Mouse (Mus musculus) mature B cell (primary cell): Measurements from ENCODE around the gene Nup43.
"Not testable (repeated sequence)": the region's sequence is repeated elsewhere in the genome, so short reads cannot be mapped to it uniquely, and the experiment has no call there.

ENCODE experiments used
- in situ Hi-C: fragments of 300-500 bp; cut with MboI; formaldehyde crosslinking; loops from 2 replicates; pipeline ENCODE4 v1.14.3; 2019

Gene Nup43

DNA sequence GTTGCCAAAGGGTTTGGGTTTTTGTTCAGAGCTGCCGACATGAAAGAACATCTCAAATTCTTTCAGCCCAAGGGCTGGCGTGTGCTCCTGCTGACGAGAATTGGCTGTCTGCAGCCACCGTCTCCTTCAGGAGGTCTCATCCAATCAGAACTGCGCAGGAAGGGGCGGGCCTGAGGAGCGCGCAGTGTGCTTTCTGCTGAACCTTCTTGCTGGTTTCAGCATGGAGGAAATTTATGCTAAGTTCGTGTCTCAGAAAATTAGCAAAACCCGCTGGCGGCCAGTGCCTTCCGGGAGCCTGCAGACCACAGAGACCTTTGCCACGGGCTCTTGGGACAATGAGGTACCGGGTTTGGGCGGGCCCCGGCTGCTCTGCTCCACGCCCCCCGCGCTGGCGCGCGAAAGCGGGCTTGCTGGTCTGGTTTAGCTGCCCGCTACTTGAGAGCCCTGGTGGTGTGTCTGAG, at the start of gene Nup43:
Gene Nup43 (plus strand): TSS at position 162 of the 461 bp plus-strand sequence.
- in situ Hi-C loops, result no loop called here

DNA sequence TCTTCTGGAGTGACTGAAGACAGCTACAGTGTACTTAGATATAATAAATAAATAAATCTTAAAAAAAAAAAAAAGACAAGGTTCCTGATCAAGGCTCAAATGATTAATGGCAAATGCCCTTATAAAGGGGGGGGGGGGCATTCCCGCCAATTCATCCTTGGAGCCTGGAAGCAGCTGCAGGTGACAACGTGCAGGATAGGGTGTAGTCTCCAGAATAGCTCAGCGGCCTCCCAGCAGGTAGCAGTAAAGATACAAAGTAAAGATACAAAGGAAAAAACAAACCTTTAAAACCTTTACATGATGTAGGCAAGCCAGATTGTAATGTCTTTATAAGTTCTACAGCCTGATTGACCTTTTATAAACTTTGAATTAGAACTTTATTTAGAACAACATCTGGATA, 49.7 kb upstream of the Nup43 start:
- in situ Hi-C loops, result not testable (repeated sequence)

DNA sequence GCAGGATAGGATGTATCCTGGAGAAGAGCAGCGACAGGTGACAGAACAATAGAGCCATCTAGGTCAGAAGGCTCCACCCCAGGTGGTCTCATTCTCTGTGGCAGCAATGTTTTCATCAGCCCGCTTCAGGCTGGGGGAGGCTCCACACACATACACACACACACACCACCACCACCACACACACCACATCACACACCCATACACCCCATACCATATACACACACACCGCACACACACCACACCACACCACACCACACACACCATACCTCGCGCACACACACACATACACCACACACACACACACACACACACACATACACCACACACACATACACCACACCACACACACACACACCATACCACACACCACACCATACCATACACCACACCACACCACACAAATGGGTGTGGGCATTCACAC, 47.5 kb upstream of the Nup43 start:
- in situ Hi-C loops, result no loop called here

DNA sequence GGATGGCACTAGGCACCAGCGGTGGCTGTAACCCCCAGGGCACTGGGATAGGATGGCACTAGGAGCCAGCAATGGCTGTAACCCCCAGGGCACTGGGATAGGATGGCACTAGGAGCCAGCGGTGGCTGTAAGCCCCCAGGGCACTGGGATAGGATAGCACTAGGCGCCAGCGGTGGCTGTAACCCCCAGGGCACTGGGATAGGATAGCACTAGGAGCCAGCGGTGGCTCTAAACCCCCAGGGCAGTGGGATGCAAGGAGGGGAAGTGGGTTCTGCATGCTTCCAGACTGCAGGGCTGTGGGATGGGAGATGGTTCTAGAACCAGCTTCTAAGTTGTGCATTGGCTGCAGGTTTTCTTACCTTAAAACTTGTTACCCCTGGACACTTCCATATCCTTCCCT, 46.6 kb upstream of the Nup43 start:
- in situ Hi-C loops, result no loop called here

DNA sequence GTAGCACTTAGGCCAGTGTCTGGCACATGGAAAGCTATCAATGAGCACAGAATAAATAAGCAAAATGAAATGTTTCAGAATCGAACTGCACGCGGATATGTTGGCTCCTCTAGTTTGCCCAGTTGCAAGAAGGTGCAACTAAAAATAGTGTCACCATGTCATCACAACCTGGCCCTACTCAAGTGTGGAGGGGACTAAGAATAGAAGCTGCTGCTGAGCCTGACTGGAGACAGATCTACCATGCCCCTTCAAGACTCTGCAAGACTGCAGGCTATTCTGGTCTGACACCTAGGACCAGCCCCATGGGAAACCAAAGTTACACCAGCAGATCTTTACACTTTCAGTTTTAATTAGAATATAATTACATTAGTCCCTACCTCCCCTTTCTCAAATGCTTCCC, 44.9 kb upstream of the Nup43 start:
- in situ Hi-C loops, result no loop called here

DNA sequence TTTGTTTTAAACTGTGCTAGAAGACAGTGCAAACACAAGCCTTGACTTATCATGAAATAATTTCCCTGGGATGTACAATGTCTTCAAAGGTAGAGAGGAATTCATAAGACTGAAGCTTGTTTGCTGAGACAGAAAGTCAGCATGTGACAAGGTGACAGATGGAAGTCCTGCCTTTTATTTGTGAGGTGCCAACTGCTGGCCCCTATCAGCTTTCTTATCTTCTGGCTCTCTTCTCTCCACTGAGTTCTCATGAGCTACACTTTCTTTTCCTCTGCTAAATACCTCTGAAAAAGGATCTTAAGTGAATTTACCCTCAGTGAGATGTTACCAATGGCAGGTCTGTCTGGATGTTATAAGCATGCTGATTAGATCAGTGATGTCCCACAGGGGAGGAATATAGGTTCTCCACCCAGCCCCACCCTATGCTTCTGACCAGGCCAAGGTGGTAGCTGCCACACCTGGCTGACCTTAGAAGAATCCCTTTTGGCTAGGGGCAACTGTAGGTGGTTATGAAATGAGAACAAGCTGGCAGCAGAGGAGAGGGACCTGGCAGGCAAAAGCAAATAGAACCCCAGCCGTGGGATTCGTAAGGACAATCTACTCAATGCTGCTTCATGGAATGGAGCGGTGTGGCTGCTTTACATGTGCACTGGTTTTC, 43.3 kb upstream of the Nup43 start:
- in situ Hi-C loops, result no loop called here

DNA sequence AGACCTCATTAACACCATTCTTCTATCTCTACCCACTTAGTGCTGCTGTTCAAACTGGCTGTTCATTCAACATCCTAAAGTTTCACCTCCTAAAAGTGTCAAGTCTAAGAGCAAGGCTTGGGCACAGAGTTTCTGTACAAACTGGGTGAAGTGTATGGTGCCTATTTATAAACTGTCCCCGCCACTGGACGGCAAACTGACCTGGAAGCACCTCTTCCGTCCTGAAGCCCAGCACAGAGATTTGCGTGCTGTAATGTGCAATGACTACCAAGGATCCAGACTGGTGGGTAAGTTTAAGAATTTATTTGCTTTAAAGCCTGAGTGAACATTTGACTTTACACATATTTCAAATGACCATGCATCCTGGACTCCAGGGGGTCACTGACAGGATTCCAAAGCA, 38.2 kb upstream of the Nup43 start:
- in situ Hi-C loops, result no loop called here

DNA sequence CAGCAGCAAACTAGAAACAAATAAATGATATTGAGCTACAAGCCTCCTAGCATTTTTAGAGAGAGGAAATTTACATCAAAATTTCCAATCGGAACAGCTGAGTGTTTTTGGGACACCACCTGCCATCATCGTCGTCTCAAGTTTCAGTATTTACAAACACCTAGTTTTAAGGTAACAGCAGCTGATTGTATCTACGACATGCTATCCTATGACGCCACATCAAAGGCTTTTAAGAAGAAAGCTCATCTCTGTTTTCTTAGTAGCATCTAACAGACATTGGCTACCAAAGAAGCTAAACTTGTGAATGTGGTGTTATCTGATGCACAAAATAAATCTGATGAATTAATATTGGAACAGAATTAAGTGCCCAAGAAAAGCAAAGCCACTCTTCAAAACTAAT, 37.0 kb upstream of the Nup43 start:
- in situ Hi-C loops, result no loop called here

DNA sequence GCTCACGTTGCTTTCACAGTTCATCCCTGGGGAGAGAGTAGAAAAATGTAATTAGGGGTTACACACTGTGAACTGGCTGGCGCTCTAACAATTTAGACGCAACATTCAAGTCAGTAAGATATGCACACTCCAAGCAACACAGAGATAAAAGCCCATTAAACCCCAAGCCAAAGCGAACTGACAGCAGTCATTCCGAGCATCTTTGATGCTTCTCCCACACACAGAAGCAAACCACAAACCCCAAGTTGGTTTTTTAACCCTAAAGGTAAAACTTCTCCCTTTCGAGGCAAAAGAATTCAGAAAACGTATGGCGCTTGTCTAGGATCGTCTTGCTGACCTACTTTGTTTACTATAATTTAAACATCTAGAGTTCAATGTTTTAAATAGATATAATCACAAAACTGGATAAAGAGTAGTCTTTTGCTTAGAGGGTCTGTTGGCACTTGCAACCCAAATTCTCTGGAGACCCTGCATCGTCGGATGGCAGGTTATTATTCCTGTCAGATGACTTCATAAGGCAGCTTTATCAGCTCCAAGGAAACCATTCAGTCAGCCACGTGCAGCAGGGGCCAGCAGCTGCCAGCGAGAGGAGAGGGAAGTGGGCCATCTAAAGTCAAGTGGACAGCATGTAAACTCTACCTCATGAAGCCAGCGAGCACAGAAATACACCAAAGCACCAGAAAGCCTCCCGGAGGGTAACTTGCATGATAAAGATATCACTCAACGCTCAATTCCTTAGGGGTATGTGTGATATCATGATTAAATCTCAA, 36.2 kb upstream of the Nup43 start:
- in situ Hi-C loops, result no loop called here

DNA sequence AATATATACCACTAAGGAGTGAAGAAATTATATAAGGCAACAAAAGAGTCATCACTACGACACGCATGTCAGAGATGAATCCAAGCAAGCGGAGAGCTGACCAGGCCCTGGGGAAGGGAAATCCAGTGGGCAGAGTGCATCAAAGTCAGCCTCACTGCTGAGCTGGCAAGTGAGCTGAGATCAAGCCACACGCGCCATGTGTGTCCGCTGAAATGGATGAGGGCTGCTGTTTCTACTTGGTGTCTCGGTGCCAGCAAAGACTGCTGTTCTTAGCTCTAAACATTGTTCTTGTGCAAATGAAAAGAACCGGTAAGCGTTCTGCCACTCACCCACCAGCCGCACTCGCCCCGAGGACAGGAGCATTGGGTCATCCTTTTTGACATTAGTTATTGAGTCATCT, 26.9 kb upstream of the Nup43 start:
- in situ Hi-C loops, result no loop called here

DNA sequence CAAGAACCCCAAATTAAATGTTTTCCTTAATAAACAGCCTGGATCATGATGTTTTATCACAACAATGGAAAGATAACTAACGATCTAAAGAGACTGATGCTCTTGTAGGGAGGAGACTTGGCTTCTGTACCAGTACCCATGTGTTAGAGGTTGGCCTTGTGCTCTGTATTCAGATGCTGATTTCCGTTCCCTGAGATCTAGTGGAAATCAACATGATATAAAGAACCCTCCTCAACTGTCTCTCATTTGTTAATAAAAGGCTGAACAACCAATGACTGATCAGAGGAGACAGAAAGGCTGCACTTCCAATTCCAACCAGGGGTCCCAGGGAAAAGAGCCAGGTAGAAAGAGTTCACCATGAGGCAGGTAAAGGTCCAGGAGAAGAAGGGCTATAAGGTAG, 21.4 kb upstream of the Nup43 start:
- in situ Hi-C loops, result no loop called here

DNA sequence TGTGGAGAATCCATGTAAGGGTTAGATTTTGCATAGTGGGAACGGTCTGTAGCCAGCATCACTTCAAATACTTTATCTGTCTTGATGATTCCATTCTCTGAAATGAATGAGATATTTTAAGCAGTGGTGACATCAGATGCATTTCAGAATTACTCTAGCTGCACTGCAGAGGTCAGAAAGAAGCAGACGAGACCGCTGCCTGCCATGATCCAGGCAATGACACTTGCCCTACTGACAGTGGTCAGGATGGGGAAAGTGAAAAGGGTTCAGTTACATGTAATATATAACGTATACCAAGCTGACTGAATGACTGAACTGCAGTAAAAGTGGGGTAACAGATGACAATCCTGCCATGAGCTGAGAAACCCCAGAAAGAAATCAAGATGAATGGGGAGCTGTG, 18.2 kb upstream of the Nup43 start:
- in situ Hi-C loops, result no loop called here

DNA sequence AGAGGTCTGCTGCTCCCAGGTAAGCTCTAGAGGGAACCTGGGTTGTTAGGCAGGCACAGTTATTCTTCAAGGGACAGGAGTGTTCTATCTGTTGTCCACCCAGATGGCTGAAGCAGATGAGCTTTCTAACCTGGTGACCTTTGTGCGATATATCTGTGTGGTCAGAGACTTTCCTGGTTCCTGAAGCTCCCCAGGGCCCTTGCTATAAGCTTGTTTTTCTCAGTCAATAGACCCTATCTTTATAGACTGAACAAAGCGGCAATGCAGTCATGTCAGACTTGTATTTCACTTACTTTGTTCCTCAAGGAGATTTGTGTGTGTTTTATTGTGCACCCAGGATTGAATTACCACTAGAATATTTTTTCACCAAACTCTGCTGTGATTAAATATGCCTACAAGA, 16.2 kb upstream of the Nup43 start:
- in situ Hi-C loops, result no loop called here

DNA sequence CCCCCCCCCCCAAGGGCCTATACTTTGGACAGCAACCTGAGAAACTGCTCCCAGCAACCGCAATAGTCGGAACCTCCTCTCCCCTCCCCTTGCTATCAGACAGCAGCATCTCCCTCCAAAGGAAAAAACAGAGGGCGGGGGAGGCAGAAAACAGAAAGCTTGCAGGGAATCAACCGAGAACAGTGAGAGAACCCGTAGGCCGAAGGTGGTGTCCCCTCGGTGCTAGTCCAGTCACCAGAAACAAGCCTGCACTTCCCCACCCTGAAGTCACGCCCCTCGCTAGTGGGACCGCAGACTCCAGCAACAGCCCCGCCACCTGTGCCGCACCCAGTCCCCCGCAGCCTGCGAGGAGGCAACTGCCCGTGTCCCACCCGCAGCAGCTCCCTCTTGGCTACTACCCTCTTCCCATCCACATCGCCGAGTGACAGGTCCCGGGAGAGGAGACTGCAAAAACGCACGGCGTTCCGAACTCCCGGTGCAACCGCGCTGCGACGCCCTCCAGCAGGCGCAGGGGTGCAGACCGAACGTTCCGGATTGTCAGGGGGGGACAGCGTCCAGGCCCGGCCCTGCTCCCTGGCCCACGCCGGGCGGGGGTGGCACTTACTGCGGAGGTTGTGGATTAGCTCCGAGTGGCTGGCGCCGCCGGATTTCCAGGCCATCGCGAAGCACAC, 4.7 kb upstream of the Nup43 start:
- in situ Hi-C loops, result no loop called here

DNA sequence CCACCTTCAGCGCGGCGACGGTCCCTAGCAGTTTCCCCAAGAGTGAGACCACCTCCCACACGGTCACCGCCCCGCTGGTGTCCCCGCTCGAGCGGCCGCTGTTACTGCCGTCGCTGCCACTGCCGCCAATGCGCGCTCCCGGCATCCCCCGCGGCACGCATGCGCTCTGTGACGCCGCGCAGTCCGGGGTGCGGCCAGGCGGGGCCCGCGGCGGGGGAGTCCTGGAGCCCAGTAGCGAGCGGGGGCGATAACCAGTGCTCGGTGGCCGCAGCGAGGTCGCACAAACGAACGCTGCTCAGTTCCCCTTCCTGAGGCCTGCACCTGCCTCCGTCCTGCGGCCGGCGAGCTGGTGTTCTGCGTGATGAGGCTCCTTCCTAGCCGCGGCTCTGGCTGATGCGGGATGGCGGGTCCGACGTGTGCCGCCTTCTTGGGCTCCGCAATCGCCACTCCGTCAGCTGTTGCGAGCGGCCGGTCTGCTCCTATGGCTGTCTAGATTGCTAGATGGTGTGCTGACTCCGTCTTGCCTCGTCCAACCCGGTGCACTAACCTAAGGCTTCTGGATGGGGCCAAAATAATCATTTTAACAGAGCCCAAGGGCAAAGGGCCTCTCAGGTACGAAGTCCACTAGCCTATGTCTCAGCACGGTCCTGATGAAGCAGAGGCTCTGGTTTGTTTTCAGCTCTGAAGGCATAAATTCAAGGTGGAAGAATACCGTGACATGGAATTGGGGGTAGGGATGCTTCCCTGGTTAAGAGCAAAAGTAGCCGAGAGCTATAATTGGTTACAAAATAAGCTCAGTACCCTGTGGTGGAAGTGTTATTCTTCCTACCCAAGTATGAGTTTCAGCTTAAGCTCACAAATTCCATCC, 3.9 kb upstream of the Nup43 start:
- in situ Hi-C loops, result no loop called here

DNA sequence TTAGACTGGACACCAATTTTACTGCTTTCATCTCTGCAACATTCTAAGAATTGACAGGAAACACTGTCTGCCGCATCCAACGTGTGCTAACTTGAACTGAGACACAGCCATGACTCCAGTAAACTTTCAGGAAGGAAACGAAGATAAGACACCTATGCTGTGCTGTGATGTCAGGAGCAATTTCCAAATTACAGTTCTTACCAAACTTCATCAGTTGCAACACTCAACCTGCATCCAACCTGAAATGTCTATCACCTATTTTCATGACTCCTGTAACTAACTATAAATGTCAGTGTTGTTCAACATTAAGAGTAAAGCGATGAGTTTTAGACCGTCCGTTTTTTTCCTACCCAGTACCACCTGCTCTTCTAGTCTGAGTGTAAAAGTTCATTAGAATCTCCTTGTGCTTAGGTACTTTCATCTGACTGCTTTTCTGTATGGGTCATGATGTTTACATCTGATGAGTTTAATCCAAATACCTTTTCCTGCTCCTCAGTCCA, 3.2 kb upstream of the Nup43 start:
- in situ Hi-C loops, result no loop called here

DNA sequence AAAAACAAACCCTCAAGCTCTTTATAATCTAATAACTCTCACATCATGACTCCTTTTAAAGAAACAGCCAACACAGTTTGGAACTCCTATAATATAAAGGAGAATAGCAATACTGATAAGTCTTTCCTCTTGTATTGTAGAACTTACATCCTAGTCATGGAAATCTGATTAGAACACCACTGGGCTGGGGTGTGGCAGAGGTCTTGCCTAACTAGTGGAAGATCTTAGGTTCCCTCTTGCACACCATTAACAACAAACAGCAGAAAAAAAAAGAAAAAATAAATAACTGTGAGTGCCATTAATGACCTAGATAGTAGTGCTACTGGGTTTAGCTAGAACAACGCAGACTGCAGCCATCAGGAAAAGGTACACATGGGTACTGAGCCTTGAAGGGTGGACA, 2.4 kb upstream of the Nup43 start:
- in situ Hi-C loops, result no loop called here

DNA sequence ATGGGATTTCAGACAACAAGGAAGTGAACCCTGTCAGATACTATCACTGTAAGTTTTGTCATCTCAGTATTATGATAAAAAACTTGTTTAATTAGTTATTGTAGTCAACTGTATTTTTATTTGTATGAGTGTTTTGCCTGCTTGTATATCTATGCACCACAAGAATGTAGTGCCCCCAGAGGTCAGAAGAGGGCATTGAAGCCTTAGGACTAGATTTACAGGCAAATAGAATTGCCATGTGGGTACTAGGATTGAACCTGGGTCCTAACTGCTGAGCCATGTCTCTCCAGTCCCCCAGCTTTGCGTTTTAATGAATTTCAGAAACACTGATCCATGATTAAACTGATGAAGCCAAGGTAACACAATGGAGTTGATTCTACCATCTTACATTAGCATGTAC, 6.4 kb downstream of the Nup43 start:
- in situ Hi-C loops, result no loop called here

DNA sequence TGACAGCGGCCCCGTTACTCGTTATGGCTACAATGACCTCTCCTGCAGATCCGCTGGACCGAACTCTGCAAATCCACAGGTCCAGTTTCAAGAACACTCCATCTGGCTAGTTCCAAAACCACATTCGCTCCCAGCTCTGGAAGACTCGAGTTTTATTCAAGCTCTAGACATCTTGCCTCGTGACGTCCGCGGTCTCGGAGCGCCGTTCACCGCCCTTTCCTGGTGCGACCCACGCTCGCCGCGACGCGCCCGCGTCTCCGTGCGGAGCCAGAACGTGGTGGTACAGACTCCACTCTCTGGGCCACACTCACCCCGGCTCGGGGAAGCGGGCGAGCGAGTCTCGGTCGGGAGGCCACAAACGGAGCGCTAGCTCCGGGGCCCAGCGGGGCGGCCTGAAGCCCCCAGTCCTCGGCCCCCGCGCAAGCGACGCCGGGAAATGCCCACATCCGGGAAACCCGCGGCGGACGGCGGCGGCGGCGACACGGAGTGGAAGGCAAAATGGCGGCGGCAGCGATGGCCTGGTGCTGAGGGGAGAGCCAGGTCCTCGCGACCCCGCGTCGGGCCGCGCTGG, 13.5 kb downstream of the Nup43 start, which contains the start of the genes Pcmt1 and Lats1:
Gene Pcmt1 (minus strand): TSS at position 406 of the 571 bp plus-strand sequence.
Gene Lats1 (plus strand): TSS at position 484 of the 571 bp plus-strand sequence.
- in situ Hi-C loops, result no loop called here

DNA sequence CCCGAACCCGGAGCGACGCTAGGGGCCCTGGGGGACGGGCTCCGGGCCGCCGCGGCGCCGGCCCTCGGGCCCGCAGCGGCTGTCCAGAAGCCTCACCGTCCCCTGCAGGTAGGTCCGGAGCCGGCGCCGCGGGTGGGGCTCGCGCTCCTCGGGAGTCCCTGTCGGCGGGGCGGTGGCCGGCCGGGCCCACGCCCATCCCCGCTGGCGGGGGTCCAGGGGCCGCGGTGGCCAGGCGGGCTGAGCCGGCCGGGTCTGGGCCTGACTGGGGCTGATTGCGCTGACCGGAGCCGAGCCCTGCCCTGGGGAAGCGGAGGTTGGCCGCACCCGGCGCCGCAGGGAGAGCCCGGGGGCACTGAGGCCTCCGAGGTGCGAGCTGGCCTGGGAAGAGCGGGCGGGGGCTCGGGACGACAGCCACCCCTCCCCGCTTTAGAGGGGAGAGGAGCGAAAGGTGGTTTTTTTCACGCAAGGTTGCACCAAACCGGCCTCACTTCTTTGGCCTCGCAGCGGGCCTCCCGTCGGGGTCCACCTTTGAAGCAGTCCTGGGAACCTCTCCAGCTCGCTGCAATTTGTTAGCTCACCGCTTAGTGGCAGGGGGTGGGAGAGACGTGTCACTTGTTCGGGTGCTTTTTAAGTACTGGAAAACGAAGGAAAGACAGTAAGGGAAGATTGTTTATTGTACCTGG, 14.2 kb downstream of the Nup43 start:
- in situ Hi-C loops, result no loop called here

DNA sequence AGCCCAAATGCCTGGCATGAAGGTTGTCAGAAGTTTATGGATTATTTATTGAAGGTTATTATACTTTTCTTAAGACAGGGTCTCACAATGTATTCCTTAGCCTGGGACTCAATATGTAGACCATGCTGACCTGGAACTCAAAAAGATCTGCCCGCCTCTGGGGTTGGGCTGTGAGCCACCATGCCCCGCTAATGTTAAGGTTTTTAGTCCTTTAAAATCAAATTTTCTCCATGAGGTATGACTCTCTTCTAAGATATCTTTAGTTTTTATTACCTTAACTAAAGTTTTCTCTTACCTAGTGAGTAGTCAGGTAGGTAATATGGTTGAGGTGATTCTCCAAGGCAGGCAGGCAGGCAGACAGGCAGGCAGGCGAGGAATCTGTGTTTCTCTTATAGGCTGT, 14.9 kb downstream of the Nup43 start:
- in situ Hi-C loops, result no loop called here
